Mouse (Mus musculus): ENCODE measurements around the gene Yipf3.

Gene Yipf3

GRCm38 (mm10) chr17:46255147-46255546, 7.3 kb downstream of the Yipf3 start:
- DNase-seq (ENCODE audit: low spot score in 2 of 2), result no peak

DNA sequence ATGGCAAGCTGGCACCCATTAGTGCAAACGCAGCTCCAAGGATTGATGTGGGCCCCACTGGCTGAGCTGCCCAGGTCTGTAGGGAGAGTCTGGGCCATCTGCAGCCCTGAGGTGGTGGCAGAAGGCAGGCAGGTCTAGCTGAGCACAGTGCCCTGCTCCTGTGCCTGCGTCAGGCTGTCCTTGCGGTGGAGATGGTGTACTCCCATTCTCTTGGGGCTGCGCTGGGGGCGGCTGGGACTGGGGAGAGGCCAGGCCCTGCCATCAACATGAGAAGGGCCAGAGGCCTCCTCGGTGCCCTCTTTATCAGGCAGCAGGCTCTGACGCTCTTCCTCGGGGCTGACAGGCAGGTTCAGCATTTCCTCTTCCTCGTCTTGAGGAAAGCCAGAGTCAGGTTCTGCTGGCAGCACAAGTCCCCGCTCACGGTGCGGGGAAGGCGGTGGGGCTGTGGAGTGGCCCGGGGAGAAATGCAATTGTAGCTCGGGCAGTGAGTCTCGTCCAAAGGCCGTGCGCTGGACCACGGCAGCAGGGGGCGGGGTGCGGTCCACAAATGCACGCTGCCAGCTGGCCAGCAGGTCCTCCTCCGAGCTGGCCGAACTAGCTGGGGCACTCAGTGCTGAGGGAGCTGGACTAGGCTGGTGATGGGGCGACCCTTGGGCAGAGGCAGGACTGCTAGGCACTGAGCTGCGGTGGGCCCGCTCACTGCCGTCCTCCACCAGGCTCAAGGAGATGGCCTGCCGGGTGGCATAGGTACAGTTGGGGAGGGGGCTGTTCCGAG, 10.6 kb downstream of the Yipf3 start:
- no peak for DNase-seq (ENCODE audit: low spot score in 2 of 2)

- no peak for DNase-seq (ENCODE audit: low spot score in 2 of 2)
Observed at GRCm38 (mm10) chr17:46259675-46260074, 11.8 kb downstream of the Yipf3 start.

- DNase-seq (ENCODE audit: low spot score in 2 of 2), result no peak
Observed at GRCm38 (mm10) chr17:46262201-46262694, 14.4 kb downstream of the Yipf3 start.

- DNase-seq (ENCODE audit: low spot score in 2 of 2), result no peak
Observed at GRCm38 (mm10) chr17:46265502-46265901, 17.6 kb downstream of the Yipf3 start.

DNA sequence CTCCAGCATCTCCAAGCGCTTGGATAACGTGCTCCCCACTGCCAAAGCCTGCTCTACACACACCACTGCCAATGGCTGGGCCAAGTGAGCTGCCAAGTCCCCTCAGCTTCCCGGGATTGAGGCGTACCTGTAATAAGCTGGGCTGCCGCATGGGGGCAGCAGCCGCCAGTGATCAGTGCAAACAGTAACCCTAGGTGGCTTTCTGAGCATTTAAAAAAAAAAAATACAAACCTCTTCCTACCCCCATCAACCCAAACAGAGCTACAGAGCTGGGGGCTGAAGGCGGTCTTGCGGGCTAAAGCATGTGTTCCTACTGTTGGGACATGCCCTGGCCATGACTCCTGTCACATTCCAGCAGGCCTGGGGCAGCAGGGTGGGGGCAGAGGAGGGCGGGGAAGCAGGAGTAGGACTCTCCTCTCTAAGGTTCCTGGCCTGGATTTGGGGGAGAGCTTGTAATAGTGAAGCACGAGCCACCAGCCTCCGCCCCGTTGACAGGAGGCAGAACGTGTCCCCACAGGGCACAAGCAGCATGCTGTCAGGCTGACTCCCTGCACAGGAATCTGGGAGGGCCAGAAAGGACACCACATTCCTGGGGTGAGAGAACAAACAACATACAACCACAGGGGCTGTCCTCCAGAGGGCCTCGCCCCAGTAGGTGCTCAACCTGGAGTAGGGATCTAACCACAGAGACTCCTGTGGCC, 18.2 kb downstream of the Yipf3 start:
- peak; percentile 74 to 80 for DNase-seq (ENCODE audit: low spot score in 2 of 2)

DNA sequence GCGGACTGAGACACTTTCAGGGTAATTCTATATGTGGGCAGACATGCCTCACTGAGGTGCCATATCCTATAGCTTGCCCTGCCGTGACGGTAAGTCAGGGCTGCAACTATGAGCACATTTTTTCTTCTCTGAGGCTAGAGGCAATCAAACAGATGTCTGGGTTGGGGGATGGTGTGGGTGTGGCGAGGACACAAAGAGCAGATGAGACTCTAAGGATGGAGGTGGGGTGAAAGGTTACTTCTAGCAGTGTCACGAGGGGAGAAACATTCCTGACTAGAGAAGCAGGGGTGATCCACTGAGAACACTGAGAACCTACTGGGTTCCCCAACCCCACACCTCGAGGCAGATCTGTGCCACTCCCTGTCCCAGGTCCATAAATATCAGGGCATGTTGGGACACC, 19.1 kb downstream of the Yipf3 start:
- no peak for DNase-seq (ENCODE audit: low spot score in 2 of 2)

- no peak for DNase-seq (ENCODE audit: low spot score in 2 of 2)
Observed at GRCm38 (mm10) chr17:46267511-46267910, 19.6 kb downstream of the Yipf3 start.

DNA sequence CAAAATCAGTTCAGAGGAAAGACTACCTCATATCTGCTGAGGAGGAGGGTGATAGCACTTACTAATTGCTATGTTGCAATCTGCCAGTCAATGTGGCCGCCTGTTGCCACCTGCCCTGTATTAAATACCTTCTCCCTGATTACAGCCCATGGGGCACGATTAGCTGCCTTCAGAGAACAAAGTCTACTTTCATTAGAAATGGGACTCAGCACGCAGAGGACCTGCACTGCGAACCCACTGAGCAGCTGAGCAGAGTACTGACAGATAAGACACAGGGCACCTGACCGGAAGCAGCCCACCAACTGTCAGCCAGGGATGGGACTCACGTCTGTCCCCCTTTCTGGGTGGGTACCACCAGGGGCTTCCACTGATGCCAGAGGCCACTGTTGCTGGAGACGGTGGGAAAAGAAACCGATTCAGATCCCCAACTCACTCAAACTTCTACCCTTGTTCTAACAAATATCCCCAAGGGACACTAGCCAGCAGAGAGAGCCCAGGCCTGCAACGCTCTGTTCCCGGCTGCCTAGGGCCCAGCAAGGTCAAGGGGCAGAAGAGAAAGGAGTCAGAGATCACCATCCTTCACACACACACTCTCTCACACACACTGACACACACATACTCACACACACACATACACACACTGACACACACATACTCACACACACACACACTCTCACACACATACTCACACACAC, 20.3 kb downstream of the Yipf3 start:
- DNase-seq (ENCODE audit: low spot score in 2 of 2), result no peak

DNA sequence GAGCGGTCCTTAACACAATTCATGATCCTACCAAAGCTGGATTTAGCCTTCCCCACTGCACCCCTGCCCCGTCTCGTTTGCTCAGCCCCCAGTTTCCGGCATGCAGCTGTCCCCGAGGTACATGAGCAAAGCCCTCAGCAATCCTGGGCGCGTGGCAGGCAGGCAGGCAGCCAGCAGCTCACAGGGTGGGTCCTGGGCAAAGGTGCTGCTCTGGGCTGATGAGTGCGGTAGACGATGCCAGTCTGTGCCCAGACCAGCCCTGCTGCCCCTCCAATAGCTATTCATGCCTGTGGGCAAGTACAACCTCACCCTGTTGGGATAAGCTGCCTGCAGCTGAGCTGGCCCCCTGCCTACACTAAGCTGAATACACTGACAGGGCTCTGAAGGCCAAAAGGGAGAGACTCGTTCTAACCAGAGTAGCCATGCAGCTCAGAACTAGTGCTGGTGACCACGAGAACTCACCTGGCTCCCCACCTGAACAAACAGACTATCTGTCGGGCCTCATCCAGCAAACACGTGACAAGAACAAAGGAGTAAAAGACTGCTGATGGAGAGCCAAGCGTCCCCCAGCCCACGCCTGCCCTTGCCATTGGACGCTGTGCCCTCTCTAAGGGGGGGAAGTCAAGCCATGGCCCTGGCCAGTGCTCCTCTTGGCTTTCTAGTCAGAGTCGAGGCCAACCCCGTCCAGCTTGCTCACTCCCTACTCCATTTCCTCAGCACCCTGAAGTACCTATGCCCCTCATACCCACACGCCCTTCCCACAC, 22.1 kb downstream of the Yipf3 start:
- DNase-seq (ENCODE audit: low spot score in 2 of 2), result peak; percentile 61 to 65

DNA sequence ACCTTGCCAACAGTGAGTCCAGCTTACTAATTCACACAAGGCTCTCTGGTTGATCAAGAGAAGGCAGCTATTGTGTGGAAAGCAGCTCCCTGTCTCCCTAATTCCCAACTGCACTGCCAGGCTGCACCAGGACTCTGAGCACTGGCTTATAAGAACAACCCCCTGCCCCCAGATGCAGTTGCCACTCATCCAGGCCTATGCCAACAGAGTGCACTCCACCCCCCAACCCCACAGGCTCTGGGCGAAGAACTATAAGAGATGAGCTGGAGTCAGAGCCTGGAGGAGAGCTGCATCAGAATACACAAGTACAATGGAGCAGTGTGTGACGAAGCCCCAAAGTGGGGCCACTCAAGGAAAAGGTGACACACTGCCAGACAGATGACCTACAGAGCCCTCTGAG, 24.2 kb downstream of the Yipf3 start:
- DNase-seq (ENCODE audit: low spot score in 2 of 2), result no peak

GRCm38 (mm10) chr17:46272675-46273074, 24.8 kb downstream of the Yipf3 start:
- DNase-seq (ENCODE audit: low spot score in 2 of 2), result peak; percentile 47 to 77

- DNase-seq (ENCODE audit: low spot score in 2 of 2), result no peak
Observed at GRCm38 (mm10) chr17:46273803-46274236, 25.9 kb downstream of the Yipf3 start.

- no peak for DNase-seq (ENCODE audit: low spot score in 2 of 2)
Observed at GRCm38 (mm10) chr17:46274465-46274864, 26.6 kb downstream of the Yipf3 start.

DNA sequence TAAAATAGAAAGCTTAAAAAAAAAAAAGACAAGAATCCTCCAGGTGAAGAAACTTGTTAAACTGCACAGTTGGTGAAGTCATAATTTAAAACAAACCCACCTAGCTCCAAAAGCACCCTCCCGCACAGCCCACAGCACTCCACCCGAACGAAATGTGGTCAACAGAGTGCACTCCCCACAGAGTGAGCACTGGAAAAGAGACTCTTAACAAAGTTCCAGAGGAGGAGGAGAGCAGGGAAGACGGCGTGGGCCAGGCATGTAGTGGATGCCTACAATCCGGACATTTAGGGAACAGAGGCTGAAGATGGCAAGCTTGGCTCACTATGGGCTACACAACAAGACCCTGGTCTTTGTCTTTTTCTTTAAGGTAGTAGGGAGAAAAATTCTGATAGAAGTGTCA, 27.2 kb downstream of the Yipf3 start:
- no peak for DNase-seq (ENCODE audit: low spot score in 2 of 2)

DNA sequence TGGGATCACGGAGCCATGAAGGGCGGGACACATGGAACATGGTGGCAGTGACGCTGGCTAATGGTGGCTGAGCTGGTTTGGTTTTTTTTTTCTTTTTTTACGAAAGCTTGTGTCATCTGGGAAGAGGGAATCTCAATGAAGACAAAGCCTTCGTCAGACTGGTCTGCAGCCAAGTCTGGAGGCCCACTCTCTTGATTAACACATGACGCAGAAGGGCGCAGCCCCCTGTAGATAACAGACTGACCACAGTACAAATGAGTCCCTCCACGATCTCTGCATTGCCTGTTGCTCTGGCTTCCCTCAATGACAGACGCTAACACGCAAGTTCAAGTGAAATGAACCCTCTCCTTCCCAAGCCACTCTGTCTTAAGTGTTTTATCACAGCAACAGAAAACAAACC, 27.6 kb downstream of the Yipf3 start:
- no peak for DNase-seq (ENCODE audit: low spot score in 2 of 2)

- DNase-seq (ENCODE audit: low spot score in 2 of 2), result no peak
Observed at GRCm38 (mm10) chr17:46277586-46277985, 29.7 kb downstream of the Yipf3 start.

GRCm38 (mm10) chr17:46278011-46278765, 30.3 kb downstream of the Yipf3 start:
- DNase-seq (ENCODE audit: low spot score in 2 of 2), result no peak

GRCm38 (mm10) chr17:46282483-46283123, 34.7 kb downstream of the Yipf3 start, which contains the start of gene Tjap1:
Tjap1 (minus strand) TSS chr17:46283026.
- DNase-seq (ENCODE audit: low spot score in 2 of 2), result peak; percentile 82 to 84

GRCm38 (mm10) chr17:46283140-46283539, 35.3 kb downstream of the Yipf3 start:
- no peak for DNase-seq (ENCODE audit: low spot score in 2 of 2)
